Mouse (Mus musculus) embryonic facial prominence, embryonic 14.5 days (tissue): Measurements from ENCODE around the gene Gm20388. TPM values are rescaled to one million over a fixed set of nuclear protein-coding genes. Genes with fewer than 3 reads are reported as not detected.

Experiments used
- ATAC-seq: fragments of 200-750 bp; cut with Nextera tagmentation; 2 replicates; pipeline ENCODE4 v1.8.0; 2017; ENCODE audit warnings: low read depth, moderate number of reproducible peaks, moderate TSS enrichment
- DNase-seq: peaks from one replicate; pipeline ENCODE4 v3.0.0-alpha.2; 2015; ENCODE audit warnings: low spot score
- H3K27ac ChIP-seq: fragments of 300-500 bp; sonication (generic); replicated peaks from 2 replicates; pipeline ENCODE4 v1.5.1; 2014; ENCODE audit warnings: low read depth, mild to moderate bottlenecking, low read length, moderate library complexity
- H3K27me3 ChIP-seq: fragments of 300-500 bp; sonication (generic); replicated peaks from 2 replicates; pipeline ENCODE4 v1.6.1; 2014; ENCODE audit warnings: low read length; ENCODE audit not compliant: control insufficient read depth, insufficient read depth
- H3K36me3 ChIP-seq: fragments of 300-500 bp; sonication (generic); 2 replicates; pipeline ENCODE4 v1.6.1; 2014; ENCODE audit warnings: low read length, mixed read lengths; ENCODE audit not compliant: control insufficient read depth, insufficient read depth
- H3K4me1 ChIP-seq: fragments of 300-500 bp; sonication (generic); 2 replicates; pipeline ENCODE4 v1.6.1; 2014; ENCODE audit warnings: antibody characterized with exemption, low read length; ENCODE audit not compliant: control insufficient read depth, insufficient read depth
- H3K4me2 ChIP-seq: fragments of 300-500 bp; sonication (generic); 2 replicates; pipeline ENCODE4 v1.6.1; 2014; ENCODE audit warnings: low read depth, mild to moderate bottlenecking, low read length, moderate library complexity, mixed read lengths
- H3K4me3 ChIP-seq: fragments of 300-500 bp; sonication (generic); 2 replicates; pipeline ENCODE4 v1.5.1; 2014; ENCODE audit warnings: low read depth, mild to moderate bottlenecking, low read length
- H3K9ac ChIP-seq: fragments of 300-500 bp; sonication (generic); 2 replicates; pipeline ENCODE4 v1.6.1; 2014; ENCODE audit warnings: low read depth, mild to moderate bottlenecking, low read length, moderate library complexity, mixed read lengths
- H3K9me3 ChIP-seq: fragments of 300-500 bp; sonication (generic); 2 replicates; pipeline ENCODE4 v1.6.1; 2016; ENCODE audit warnings: low read length; ENCODE audit not compliant: control insufficient read depth
- WGBS: fragments of 180-500 bp; shearing (Covaris S2); extraction: QIAGEN DNeasy Blood & Tissue Kit; methylation state at CpG from one replicate; pipeline ENCODE4 v1.1.7; 2014; 5-methylcytosine and 5-hydroxymethylcytosine counted together
- polyA plus RNA-seq: library from polyadenylated mRNA; unstranded; fragments of >200 nt; fragmentation: Nextera tagmentation; extraction: Ambion mirVana; gene quantifications from 2 replicates; pipeline ENCODE4 v1.2.1, GENCODE M21; 2014

Gene Gm20388
- polyA plus RNA-seq, 1 experiment from 2014 or later = not detected

DNA sequence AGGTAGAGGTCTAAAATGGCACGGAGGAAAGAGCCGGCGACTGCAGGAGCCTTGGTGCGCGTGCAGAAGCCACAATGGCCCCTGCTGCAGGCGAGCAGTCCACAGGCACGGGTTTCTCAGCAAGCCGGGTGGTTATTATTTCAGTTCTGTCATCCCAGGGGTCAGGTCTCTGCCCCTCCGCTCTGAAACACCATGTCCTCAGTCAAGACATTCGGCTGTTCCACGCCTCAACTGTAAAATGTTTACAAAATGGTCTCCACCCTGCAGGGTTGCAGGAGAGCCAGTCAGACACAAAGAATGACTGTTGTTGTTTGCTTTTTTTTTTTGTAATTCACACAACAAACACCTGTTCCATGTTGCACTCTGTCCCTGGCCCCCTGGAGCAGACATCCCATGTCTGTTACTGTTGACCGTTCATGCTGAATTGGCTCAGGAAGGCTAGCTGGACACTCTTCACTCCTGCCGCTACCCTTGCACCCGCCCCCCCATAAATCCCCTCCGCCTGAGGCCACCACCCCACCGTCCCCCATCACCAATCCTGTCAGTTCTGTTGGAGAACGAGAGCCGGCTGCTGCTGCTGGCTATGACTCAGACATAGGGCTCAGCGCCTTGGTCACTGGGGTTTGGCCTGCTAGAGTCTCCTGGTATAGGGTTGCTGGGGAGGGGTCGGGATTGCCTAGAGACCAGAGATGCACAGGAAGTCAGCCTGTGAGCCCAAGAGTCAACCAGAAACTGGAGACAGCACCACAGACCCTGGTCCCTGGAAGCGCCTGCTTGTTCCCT is 350.9 kb downstream of the Gm20388 start:
- peak overlapping the region; percentile 52 for H3K27ac ChIP-seq
- H3K4me1 ChIP-seq = peaks cover 67% of the 10 kb centered on the region
- peak overlapping the region; percentile 23; the same call in 1 of the 2 replicates for H3K4me2 ChIP-seq
- H3K4me3 ChIP-seq = no peak overlapping the region
- DNase-seq = peak; percentile 59
- WGBS = 24% methylated on average over 21 of the region's 21 CpGs
- H3K27me3 ChIP-seq = no peaks in the 10 kb centered on the region
- H3K9me3 ChIP-seq = no peaks in the 10 kb centered on the region
- no peaks in the 10 kb centered on the region for H3K36me3 ChIP-seq
- ATAC-seq = no peak
- H3K9ac ChIP-seq = 0 out of 2 replicates have a peak overlapping the region, but pooled peaks have one; percentile 8

- peaks cover 83% of the 10 kb centered on the region for H3K4me1 ChIP-seq
- H3K9ac ChIP-seq = no peak overlapping the region
- WGBS = 73% methylated on average over 5 of the region's 5 CpGs
- H3K9me3 ChIP-seq = no peaks in the 10 kb centered on the region
- no peak overlapping the region for H3K4me2 ChIP-seq
- DNase-seq = no peak
- H3K36me3 ChIP-seq = no peaks in the 10 kb centered on the region
- ATAC-seq = no peak
- no peaks in the 10 kb centered on the region for H3K27me3 ChIP-seq
- H3K4me3 ChIP-seq = no peak overlapping the region
- no peak overlapping the region for H3K27ac ChIP-seq
Observed at GRCm38 (mm10) chr8:120263879-120264278, 353.2 kb downstream of the Gm20388 start.

DNA sequence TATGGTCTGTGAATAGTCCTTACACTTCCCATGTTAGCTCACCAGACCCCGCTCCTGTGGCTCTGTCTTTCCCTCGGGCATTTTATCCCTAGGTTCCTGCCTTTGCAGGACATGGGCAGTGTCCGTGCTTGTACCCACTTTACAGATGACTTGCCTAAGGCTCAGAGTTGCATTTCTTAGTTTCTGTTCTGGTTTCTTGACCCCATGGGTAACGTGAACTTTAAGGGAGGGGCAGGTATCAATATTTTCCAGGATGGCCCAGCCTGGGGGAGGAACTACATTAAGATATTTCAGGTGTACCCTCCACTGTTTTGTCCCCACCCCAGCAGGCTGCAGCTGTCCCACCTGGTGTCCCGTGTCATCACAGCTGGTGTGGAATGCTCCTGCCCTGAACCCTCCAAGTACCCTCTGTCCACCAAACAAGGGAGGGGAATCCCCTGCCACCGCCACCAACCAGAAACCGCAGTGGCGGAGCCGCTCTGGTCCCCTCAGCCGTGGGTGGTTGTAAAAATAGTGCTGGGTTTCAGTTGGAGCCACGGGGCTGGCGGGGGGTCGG is 353.8 kb downstream of the Gm20388 start:
- DNase-seq (no peak), ATAC-seq (no peak; the same call in 1 of the 2 replicates)
- peak overlapping the region; percentile 51 for H3K4me2 ChIP-seq
- H3K9ac ChIP-seq = 0 out of 2 replicates have a peak overlapping the region, but pooled peaks have one; percentile 39
- 0 out of 2 replicates have a peak overlapping the region, but pooled peaks have one; percentile 11 for H3K4me3 ChIP-seq
- H3K9me3 ChIP-seq = no peaks in the 10 kb centered on the region
- peaks cover 84% of the 10 kb centered on the region for H3K4me1 ChIP-seq
- H3K27me3 ChIP-seq = no peaks in the 10 kb centered on the region
- no peaks in the 10 kb centered on the region for H3K36me3 ChIP-seq
- WGBS = 18% methylated on average over 12 of the region's 13 CpGs
- H3K27ac ChIP-seq = peak overlapping the region; percentile 91

GRCm38 (mm10) chr8:120264944-120265453 is 354.4 kb downstream of the Gm20388 start:
- H3K4me1 ChIP-seq = peaks cover 88% of the 10 kb centered on the region
- H3K36me3 ChIP-seq = no peaks in the 10 kb centered on the region
- peak overlapping the region; percentile 51 for H3K4me2 ChIP-seq
- H3K9me3 ChIP-seq = no peaks in the 10 kb centered on the region
- H3K27ac ChIP-seq = peak overlapping the region; percentile 91
- 0% methylated on average over 16 of the region's 16 CpGs for WGBS
- peak overlapping the region; percentile 39; the same call in 1 of the 2 replicates for H3K9ac ChIP-seq
- DNase-seq = peak; percentile 98
- H3K4me3 ChIP-seq = 0 out of 2 replicates have a peak overlapping the region, but pooled peaks have one; percentile 11
- H3K27me3 ChIP-seq = no peaks in the 10 kb centered on the region
- peak; percentile 85 for ATAC-seq

DNA sequence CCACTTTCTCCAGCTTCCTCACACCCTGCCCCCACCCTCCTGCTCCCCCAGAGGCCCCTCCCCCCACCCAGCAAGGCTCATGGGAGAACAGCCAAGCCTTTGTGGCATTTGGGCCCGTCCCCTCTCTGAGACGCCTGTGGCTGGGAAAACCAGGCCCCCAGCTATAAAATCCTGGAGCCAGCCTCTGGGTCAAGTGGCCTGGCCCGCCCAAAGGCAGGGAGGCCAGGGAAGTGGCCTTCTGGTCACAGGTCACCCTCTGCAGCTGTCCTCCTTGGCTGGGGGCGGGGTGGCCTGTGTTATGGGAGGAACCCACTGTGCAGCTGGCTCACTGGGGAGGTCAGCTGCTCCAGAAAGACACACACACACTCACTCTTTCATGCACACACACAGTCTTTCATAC is 354.8 kb downstream of the Gm20388 start:
- H3K4me2 ChIP-seq = peak overlapping the region; percentile 51
- no peaks in the 10 kb centered on the region for H3K36me3 ChIP-seq
- peaks cover 88% of the 10 kb centered on the region for H3K4me1 ChIP-seq
- peak overlapping the region; percentile 91 for H3K27ac ChIP-seq
- ATAC-seq (peak; percentile 24), DNase-seq (peak; percentile 85)
- WGBS = 3% methylated on average over 4 of the region's 4 CpGs
- H3K9ac ChIP-seq = peak overlapping the region; percentile 39; the same call in 1 of the 2 replicates
- H3K4me3 ChIP-seq = no peak overlapping the region
- no peaks in the 10 kb centered on the region for H3K9me3 ChIP-seq
- no peaks in the 10 kb centered on the region for H3K27me3 ChIP-seq

DNA sequence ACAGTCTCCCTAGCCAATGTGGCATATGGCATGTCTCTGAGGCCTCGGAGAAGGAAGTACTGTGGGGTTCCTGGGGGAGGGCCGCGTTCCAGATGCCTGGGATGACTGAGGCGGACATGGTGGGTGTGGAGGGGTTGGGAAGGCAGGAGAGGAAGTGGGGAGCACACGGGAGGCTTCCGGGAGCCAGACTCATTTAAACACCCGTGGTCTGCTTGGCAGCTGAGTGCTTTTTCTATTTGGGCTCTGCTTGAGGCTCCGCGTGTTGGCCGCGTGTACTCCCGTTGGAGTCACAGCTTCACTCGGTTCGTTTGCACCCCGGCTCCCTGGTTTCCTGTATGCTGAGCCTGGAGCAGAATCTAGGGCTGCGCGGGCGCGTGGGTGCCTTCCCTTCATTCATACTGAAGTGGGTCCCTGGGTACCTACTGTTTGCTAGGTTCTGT is 357.9 kb downstream of the Gm20388 start:
- H3K9ac ChIP-seq = 0 out of 2 replicates have a peak overlapping the region, but pooled peaks have one; percentile 9
- H3K9me3 ChIP-seq = no peaks in the 10 kb centered on the region
- no peak overlapping the region for H3K4me3 ChIP-seq
- peaks cover 82% of the 10 kb centered on the region for H3K4me1 ChIP-seq
- DNase-seq (peak; percentile 72), ATAC-seq (no peak)
- no peaks in the 10 kb centered on the region for H3K27me3 ChIP-seq
- no peak overlapping the region; the same call in 1 of the 2 replicates for H3K4me2 ChIP-seq
- peak overlapping the region; percentile 64 for H3K27ac ChIP-seq
- H3K36me3 ChIP-seq = no peaks in the 10 kb centered on the region
- WGBS = 37% methylated on average over 16 of the region's 19 CpGs

DNA sequence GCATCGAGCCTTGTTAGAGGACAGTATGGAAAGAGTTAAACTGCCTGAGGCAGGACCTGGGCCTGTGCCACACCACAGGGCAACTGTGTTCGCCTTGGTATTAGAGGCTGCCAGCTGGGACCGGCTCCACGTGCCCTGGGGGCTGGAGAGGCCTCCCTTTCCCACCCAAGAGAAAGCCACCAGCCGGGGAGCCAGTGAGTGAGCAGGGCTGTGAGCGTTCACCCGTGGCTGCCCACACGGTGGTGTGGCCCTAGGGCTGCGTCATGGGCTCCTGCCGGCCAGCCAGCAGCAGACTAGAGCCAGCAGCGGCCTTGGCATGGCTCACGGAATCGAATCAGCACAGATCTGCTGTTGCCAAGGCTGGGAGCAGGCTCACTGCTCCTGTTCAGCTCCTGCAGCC is 359.8 kb downstream of the Gm20388 start:
- no peak overlapping the region for H3K4me3 ChIP-seq
- no peaks in the 10 kb centered on the region for H3K9me3 ChIP-seq
- H3K9ac ChIP-seq = no peak overlapping the region
- peak overlapping the region; percentile 59 for H3K27ac ChIP-seq
- DNase-seq = peak; percentile 72
- no peaks in the 10 kb centered on the region for H3K27me3 ChIP-seq
- H3K4me2 ChIP-seq = no peak overlapping the region
- 53% methylated on average over 9 of the region's 13 CpGs for WGBS
- ATAC-seq = peak; percentile 35
- H3K4me1 ChIP-seq = peaks cover 79% of the 10 kb centered on the region
- no peaks in the 10 kb centered on the region for H3K36me3 ChIP-seq

- H3K9me3 ChIP-seq = no peaks in the 10 kb centered on the region
- no peak for ATAC-seq
- H3K4me3 ChIP-seq = no peak overlapping the region
- peaks cover 79% of the 10 kb centered on the region for H3K4me1 ChIP-seq
- 86% methylated on average over 4 of the region's 4 CpGs for WGBS
- H3K36me3 ChIP-seq = no peaks in the 10 kb centered on the region
- no peak overlapping the region for H3K9ac ChIP-seq
- H3K27ac ChIP-seq = no peak overlapping the region
- H3K27me3 ChIP-seq = no peaks in the 10 kb centered on the region
- no peak overlapping the region for H3K4me2 ChIP-seq
- DNase-seq = no peak
Observed at GRCm38 (mm10) chr8:120273430-120273829, 362.8 kb downstream of the Gm20388 start.
